Mouse (Mus musculus): ENCODE measurements around the gene Kctd12.

Gene Kctd12

DNA sequence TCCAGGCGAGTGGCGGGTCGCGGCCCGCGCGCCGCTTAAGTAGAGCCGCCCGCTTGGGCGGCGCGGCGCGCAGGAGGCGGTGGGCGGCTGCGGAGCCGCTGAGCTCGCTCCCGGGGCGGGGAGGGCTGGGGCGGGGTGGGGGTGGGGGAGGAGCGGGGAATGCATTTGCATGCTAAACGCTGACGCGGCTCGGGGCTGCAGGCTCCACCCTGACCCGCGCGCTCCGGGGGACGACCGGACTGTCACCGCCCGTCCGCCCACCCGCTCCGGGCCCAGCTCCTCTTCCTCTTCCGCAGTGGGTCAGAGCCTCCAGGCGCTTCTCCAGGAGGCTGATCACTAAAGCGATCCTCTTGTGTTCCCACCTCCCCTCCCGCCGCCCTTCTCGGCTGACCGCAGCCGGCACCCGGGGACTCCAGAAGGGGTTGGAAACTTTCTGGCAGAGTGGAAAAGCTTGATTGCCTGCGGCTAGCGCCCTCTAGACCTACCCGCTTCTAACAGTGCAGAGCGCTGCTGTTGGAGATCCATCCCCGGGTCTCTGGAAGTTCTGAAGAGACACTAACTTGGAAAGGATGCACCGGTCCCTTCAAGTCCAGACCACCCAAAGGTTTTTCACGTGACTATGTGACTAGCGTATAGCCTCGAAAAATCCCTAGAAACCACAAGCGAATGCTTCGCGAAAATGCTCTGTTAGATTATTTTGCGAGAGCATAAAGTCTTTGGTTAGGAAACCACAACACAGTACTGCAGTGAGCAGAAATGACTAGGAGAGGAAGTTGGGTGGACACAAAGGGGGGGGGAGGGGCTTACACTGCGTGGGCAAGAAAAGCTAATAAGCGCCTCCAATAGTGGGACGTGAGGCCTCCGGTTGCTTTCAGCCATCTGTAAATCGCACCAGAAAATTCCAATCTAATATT, at the start of gene Kctd12:
Gene Kctd12, minus strand, starts transcription at position 11 of the 914 bp plus-strand sequence.
- DNase-seq (ENCODE audit: inconsistent age in 2 of 2, low spot score in 1 of 2): peak; percentile 91 to 97

DNA sequence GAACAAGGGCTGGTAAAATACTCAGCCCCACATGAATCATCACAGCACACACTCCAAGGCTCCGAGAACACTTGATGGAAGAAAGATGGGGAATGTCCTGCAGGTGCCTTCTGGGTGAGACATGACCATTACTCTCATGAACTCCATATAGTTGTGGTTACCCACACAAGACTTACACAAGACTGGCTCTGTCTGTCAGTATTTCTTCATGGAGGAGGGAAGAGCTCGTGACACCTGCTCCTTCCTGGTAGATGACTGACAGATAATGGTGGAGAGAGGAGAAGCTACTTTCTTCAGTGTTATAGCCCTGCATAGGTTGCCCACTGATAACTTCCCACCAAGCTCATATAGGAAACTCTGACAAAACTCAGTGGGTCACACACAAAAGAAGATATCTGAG, 46.8 kb upstream of the Kctd12 start:
- no peak for DNase-seq (ENCODE audit: inconsistent age in 2 of 2, low spot score in 1 of 2)

DNA sequence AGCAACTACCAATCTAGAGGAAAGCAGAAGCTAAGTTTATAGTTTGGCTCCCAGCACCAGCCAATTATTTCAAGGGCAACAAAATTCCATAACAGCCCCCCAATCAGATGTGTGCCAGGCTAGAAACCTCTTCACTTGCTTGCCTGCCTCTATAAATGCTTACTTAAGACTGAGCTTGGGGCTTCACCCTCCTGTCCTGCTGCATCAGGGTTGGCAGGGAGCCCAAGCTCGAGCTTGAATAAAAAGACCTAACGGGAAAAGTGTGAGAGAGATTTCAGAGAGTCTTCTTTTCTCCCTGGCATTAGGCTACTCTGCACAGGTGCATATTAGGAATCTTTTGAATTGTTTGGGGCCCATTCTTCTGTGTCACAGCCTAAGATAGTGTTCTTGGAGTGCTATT, 37.6 kb upstream of the Kctd12 start:
- peak in 1 of 2 experiments; percentile 39 for DNase-seq (ENCODE audit: inconsistent age in 2 of 2, low spot score in 1 of 2)

DNA sequence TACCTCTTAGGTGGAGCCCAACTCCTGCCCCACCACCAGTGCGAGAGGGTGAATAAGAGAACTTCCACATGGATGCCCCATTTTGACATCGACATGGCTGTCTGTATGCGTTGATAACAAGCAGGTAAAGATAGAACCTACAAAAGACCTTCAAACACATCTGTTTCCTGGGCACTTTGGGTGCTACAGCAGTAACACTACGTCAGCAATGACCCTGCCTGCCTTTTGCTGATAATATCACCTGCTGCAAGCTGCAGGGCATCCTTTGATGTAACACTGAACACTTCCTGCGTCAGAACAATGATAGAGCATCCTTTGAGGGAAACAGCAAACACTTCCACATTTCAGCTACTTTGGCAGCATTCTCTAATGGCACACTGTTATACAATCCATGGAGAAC, 34.6 kb upstream of the Kctd12 start:
- no peak for DNase-seq (ENCODE audit: inconsistent age in 2 of 2, low spot score in 1 of 2)

DNA sequence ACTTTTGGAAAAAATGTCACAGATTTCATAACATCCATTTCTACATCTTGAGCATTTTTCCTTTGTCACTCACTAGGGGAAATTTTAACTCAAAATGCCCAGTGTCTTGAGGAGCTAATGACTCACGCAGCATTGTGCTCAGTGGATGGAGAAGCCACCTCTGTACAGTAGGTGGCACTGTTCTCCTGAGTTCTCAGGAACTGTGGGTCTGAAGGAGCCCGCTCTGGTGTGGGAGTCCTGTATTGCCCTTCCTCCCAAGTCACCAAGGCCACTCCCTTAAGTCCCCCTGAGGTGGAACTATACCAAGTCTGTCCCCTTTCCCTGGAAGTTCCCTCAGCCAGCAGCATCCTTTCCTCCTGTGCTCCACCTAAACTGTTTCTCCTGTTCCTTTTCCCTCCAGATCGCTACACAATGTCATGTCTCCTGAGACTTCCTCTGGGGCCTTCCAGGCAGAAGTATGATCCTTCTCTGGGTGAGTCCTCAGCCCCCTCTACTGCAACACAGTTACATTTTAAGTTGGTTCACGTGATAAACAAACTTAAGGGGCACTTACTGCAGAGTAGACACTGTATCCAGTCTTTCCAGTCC, 30.2 kb upstream of the Kctd12 start:
- DNase-seq (ENCODE audit: inconsistent age in 2 of 2, low spot score in 1 of 2): peak; percentile 64 to 85

DNA sequence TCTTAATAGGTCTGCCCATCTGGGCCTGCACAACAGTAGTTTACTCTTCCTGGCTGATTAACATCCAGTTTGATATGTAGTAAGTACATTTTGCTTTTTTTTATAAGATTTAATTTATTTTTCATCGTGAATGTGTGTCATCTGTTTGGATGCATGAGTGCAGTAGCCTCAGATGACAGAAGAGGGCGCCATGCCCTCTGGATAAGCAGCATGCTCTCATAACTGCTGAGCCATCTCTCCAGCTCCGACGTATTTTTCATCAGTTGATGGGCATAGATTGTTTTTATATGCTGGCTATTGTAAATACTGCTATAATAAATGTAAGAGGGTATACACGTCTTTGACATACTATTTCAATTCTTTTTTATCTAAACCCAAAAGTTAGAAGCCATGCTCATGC, 29.3 kb upstream of the Kctd12 start:
- DNase-seq (ENCODE audit: inconsistent age in 2 of 2, low spot score in 1 of 2): peak; percentile 17 to 73

DNA sequence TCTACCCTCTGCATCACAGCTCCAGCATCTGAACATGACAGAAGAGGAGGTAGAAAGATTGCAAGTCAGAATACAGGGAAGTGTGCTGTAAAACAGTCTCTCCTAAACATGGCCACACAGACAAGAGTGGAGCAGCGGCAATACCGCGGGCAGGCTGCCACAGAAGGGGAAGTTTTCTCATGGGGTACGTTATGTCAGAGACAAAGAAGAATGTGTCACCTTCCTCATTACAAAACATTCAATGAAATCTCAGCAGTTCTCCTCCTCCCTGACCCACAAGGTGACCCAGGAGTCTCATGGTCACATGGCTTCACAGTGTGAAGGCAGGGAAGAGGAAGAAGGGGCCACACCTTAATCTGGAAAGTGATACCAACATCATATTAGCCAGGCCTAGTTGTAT, 25.3 kb upstream of the Kctd12 start:
- peak in 1 of 2 experiments; percentile 32 for DNase-seq (ENCODE audit: inconsistent age in 2 of 2, low spot score in 1 of 2)

DNA sequence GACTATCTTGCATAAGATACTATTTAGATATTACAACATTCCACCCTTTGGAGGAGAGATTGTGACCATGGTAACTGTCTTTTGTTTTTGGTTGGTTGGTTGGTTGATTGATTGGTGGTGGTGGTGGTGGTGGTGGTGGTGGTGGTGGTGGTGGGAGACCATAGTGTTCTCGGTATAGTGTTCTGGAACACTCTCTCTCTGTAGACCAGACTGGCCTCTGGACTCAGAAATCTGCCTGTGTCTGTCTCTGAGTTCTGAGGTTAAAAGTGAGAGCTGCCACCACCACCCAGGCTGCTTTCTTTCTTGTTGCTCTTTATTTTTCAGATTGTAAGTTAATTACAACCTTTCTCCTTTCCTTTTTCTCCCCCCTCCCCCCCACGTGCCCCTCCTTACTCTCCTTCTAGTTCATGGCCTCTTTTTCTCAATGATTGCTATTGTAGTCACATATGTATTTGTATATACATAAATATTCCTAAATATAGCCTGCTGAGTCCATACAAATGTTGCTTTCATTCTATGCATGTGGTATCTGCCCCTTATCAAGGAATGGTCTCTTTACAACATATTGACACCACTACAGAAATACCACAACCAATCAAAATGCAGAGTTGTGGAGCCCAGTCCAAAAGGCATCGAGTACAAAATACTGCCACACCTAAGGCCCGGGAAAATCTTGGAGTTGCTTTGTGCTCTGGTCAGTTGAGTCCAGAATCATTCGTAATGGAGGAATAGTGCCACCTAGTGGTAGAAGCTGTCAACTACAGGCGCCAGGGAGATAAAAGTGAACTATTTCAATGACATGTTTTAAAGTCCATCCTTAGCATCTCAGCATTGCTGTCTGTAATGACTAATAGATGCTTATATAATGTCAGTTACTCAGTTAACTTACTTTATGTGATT, 12.5 kb upstream of the Kctd12 start:
- DNase-seq (ENCODE audit: inconsistent age in 2 of 2, low spot score in 1 of 2): peak; percentile 67 to 93

DNA sequence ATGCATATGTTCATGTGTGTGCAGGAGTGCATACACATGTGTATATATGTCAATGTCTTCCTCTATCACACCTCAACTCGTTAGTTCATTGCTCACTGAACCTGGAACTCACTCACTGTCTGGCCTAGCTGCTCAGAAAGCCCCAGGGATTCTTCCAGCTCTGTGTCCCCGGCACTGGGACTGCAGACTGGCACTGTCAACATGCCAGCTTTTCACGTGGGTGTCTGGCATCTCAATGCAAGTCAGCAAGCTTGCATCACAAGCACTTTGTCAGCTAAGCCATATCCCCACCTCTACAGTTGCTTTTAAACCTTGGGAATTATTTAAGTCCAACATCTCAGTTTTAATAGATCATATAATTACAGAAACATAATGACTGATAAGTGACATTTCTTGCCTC, 8.3 kb upstream of the Kctd12 start:
- no peak for DNase-seq (ENCODE audit: inconsistent age in 2 of 2, low spot score in 1 of 2)

DNA sequence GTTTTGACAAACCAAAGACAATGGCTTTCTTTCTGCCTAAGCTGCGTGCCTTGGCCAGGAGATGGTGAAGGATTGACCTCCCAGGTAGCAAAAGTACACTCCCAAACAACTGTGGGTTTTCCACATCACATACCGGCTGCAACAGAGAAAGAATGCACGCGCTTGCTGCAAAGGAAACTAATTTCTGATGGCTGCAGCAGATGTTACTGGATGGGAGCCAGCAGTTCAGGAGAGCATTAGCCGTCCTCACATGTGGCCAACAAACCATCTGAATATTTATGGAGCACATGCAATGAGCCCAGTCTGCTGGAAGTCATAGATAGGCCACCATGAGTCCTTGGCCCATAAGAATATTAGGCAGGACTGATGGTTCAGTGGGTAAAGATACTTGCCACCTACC, 7.4 kb upstream of the Kctd12 start:
- no peak for DNase-seq (ENCODE audit: inconsistent age in 2 of 2, low spot score in 1 of 2)

DNA sequence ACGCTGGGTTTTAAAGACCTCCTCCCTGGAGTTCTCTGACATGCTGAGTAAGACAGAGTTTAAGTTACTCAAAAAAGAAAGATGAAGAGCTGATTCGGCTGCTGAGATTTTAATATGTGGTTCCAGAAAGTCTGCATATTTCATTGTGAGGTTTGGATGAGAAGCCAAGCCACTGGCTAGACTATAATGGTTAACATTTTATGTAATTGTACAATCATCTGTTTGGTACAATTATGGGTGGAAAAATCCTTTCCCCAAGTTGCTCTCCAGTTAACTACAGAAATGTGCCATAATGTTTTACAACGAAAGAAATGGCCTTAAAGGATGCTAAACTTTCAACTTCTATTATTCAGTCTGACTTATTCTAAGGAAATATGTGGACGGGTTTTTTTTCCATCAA, 6.8 kb upstream of the Kctd12 start:
- no peak for DNase-seq (ENCODE audit: inconsistent age in 2 of 2, low spot score in 1 of 2)

DNA sequence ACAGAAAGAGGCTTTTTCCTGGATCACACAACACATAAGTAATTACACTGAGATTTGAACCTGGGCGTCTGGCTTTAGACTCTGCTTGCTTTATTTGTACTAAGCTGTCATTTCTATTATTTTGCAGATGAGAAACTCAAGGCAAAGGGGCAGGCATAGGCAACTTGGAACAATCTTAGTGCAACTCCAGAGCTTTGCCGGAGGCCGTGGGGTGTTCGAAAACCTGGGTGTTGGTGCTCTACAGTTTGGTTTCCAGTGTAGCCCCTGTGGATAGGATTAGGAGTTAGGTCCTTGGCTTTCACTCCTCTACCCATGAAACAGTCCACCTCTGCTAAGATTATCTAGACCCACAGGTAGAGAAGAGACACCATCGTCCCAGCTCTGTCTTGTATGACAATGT, 5.2 kb upstream of the Kctd12 start:
- no peak for DNase-seq (ENCODE audit: inconsistent age in 2 of 2, low spot score in 1 of 2)

DNA sequence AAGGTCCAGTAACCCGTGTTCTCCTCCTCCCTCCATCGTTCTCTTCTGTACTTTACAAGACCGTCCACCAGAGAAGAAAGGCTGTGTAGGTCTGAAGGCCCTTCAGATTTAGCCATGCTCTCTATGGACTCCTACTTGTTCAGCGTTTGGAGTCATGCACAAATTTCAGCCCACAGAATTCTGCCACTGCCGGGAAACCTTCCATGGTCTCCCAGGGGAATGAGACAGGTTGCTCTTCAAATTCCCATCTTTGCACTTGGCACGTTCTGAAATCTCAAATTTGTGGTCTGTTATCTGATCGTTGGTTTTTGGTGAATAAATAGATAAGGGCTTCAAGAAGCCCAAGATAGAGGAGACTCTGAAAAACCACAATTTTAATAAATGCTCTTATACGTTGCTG, 1.2 kb upstream of the Kctd12 start:
- DNase-seq (ENCODE audit: inconsistent age in 2 of 2, low spot score in 1 of 2): no peak

DNA sequence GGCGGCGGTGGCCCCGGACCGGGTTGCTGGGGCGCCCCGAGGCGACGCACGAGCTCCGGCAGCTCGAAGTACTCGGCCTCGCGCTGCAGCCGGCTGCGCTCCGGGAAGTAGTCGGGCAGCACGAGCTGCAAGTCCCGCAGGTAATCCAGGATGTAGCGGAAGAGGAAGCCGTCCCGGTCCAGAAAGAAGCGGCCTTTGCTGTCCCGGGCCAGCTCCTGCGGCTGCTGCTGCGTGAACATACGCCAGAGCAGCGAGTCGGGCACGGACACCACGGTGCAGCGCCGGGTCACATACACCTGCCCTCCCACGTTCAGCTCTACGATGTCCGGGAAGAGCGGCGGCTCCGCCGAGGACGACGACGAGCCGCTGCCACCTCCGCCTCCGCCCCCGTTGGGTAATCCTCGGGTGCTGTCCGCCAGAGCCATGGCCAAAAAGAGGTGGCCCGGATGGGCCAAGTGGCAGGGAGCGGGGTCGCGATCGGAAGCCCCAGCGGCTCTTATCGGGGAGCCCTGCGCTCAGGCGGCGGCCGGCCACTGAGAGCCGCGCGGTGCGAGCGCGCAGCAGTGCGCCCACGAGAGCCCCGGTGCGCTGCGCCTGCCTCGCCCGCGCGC, 316 bp downstream of the Kctd12 start:
- peak; percentile 72 to 91 for DNase-seq (ENCODE audit: inconsistent age in 2 of 2, low spot score in 1 of 2)

DNA sequence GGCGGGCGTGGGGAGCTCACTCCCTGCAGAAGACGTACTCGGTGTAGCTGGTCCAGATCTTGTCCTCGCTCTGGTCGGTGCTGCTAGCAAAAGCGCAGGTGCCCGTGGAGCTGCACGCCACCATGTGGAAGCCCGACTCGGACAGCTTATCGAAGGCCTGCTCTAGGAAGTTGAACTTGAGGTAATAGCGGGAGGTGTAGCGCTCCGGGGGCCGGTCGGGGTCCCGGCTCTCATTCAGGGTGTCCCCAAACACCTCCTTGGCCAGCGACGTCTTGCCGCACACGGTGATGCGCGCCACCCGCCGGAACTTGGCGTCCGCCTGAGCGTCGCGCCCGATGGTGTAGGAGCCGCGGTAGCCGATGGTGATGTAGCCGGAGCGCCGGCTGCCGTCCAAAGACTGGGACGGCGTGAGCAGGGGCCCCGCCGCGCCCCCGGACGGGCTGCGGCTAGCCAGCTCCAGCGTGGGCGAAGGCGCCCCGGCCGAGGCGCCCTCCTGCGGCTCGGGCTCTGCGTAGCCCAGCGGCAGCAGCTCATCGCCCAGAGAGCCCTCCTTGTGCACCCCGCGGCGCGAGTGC, 909 bp downstream of the Kctd12 start:
- DNase-seq (ENCODE audit: inconsistent age in 2 of 2, low spot score in 1 of 2): peak; percentile 71 to 91

DNA sequence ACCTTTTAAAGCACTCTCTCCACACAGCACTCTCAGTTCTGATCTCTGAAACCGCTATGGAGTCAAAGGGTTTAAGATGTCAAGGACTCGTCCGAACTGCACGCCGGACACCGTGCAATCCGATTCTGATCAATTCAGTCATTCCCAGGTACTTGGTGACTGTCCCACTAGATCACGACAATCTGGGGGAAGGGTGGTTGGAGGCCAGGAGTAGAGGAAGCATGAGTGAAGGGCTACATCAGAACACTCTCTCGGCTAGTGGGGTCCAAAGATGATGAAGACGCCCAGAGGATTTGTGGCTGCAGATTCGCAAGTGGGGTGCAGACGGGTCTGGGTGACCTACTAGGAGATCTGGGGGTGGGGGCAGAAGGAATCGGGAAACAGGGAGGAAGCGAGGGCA, 1.5 kb downstream of the Kctd12 start:
- DNase-seq (ENCODE audit: inconsistent age in 2 of 2, low spot score in 1 of 2): no peak

DNA sequence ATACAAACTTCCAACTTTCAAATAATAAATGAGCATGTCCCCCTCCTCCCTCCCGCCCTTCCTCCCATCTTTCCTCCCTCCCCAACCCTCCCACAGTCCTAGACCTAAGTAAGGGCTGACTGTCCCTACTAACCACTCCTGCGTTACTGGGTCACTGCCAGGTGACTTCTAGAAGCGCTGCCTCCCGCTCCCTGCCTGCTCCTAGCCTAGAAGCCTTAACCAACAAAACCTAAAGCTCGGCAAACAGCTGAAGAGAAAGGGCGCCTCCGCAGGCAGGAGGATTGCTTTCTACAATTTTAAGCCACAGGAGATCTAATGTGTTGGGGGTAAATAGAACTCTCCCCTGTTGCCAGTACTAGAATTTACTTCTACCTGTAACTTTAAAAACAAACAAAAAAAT, 2.0 kb downstream of the Kctd12 start:
- DNase-seq (ENCODE audit: inconsistent age in 2 of 2, low spot score in 1 of 2): peak; percentile 27 to 62

DNA sequence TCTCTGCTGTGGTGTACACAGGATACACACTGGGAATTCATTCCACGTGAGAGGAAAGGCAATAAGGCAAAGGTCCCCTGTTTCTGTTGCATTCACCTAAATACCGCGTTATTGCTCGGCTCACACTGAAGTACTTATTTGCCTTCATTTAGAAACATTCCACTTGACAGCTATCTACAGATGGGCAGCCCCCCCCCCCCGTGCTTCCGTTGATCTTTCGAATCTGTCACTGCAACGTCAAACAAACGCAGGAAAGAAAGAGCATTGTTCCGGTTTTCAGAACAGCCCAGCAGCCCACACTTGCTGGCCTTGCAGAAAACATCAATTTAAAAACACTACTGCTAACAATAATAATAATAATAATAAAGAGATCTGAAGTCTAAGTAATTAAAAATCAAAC, 2.6 kb downstream of the Kctd12 start:
- no peak for DNase-seq (ENCODE audit: inconsistent age in 2 of 2, low spot score in 1 of 2)

DNA sequence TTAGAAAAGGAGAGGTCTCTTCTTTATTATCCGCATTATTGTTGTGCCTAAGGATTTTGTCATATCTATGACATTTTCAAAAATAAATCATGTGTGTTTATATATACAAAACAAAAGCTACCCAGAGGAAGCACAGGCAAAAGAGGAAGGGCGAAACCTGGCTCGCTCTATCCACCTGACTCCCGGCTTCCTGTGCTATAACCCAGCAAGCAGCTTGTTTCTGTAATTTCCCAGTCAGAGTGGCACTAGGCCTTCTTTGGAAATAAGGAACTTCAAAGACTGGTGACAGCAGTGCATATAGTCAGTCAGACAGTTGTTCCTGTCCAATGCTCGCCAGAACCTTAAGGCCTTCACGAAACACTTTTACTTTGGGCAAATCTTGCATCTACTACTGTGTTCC, 6.6 kb downstream of the Kctd12 start:
- peak; percentile 24 to 42 for DNase-seq (ENCODE audit: inconsistent age in 2 of 2, low spot score in 1 of 2)

DNA sequence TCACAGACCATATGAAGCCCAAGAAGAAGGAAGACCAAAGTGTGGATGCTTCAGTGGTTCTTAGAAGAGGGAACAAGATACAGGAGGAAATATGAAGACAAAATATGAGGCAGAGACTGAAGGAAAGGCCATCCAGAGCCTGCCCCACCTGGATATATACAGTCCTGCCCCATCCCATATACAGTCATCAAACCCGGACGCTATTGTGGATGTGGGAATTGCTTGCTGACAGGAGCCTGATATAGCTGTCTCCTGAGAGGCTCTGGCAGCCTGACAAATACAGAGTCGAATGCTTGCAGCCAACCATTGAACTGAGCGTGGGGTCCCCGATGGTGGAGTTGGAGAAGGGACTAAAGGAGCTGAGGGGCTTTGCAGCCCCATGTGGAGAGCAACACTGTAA, 13.6 kb downstream of the Kctd12 start:
- DNase-seq (ENCODE audit: inconsistent age in 2 of 2, low spot score in 1 of 2): no peak

DNA sequence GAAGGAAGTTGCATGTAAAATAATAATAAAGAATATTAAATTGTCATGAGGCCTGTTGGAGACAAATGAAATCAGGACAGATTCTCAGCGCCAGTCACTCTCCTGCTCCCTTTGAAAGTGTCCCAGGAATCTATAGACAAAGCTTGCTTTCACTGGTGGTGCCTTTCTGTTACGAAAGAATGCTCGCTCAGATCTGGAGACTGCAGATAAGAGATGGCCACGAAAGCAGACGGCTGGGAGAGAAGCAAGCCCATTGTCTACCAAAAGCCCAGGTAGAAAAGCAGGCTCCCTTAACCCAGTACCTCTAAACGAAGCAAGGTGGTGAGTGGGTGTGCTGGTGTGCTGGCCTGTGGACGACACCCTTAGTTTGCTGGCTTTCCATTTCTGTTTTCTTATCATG, 16.2 kb downstream of the Kctd12 start:
- no peak for DNase-seq (ENCODE audit: inconsistent age in 2 of 2, low spot score in 1 of 2)
